Mouse (Mus musculus): ENCODE data around the gene Knstrn.

DNA sequence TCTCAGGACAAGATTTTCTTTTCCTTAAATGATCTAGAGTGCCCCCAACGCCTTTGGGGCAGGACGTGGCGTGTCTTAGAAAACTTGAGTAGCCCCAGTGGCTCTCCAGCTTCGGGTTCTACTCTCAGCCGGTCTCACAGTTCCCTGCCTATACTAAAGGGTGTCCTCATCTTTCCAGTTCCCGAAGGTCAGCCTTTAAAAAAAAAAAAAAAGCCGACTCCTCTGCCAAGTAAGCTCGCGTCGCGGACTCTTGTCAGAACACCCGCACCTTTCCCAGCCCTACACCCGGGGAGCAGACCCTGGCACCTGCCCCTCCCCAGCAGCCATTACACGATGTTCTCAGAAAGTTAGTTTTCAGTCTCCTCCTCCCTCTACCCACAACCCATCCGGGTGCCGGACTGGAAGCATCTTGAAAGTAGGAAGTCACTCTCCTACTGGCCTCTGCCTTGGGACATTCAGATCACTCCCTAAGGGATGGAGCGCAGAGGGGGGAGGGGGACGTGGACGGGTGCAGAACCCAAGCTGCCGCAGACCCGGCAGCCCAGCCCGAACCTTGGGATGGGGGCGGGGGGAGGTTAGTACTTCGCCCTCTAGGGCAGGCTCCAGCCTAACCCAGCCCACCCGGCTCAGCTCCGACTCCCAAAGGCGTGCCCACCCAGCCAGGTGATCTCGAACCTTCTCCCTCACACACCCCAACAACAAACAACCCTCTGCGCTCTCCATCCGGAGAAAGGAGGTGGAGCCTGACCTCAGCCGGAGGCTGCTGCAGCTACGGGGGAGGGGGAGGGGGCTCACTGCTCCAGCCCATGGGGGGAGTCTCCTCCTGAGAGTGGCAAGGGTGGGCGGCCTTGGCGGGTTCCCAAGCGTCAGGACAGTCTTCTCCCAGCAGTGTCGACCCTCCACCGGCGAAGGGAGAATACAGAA lies 82.4 kb downstream of the Knstrn start:
- TF ChIP-seq CTCF (IDR thresholded peaks at IDR 0.05; ENCODE audit: low read depth) (no peak), EP300 (optimal IDR thresholded peaks at IDR 0.05) (no peak)

Measured in stomach, postnatal 0 days (tissue).